Mouse (Mus musculus) hindbrain, postnatal 0 days (tissue): ENCODE data around the gene Ank. TPM values are rescaled to one million over a fixed set of nuclear protein-coding genes. Genes with fewer than 3 reads are reported as not detected.

Experiments
- ATAC-seq: fragments of 200-750 bp; cut with Nextera tagmentation; 2 replicates; pipeline ENCODE4 v1.8.0; 2017; ENCODE audit warnings: mild to moderate bottlenecking, moderate TSS enrichment, moderate library complexity
- DNase-seq: peaks from one replicate; pipeline ENCODE4 v3.0.0-alpha.2; 2015; ENCODE audit warnings: low spot score
- H3K27ac ChIP-seq: fragments of 300-500 bp; sonication (generic); 2 replicates; pipeline ENCODE4 v1.5.1; 2014; ENCODE audit warnings: mild to moderate bottlenecking
- H3K27me3 ChIP-seq: fragments of 300-500 bp; sonication (generic); 2 replicates; pipeline ENCODE4 v1.6.1; 2014; ENCODE audit warnings: low read length, mixed read lengths; ENCODE audit not compliant: insufficient read depth
- H3K36me3 ChIP-seq: fragments of 300-500 bp; sonication (generic); 2 replicates; pipeline ENCODE4 v1.6.1; 2014; ENCODE audit warnings: low read length, mixed read lengths; ENCODE audit not compliant: insufficient read depth
- H3K4me1 ChIP-seq: fragments of 300-500 bp; sonication (generic); 2 replicates; pipeline ENCODE4 v1.6.1; 2014; ENCODE audit warnings: antibody characterized with exemption, low read length, mixed read lengths; ENCODE audit not compliant: insufficient read depth
- H3K4me2 ChIP-seq: fragments of 300-500 bp; sonication (generic); 2 replicates; pipeline ENCODE4 v1.6.1; 2014; ENCODE audit warnings: low read depth, mild to moderate bottlenecking, low read length, moderate library complexity, mixed read lengths
- H3K4me3 ChIP-seq: fragments of 300-500 bp; sonication (generic); 2 replicates; pipeline ENCODE4 v1.5.1; 2014; ENCODE audit warnings: low read length
- H3K9ac ChIP-seq: fragments of 300-500 bp; sonication (generic); replicated peaks from 2 replicates; pipeline ENCODE4 v1.6.1; 2014; ENCODE audit warnings: mild to moderate bottlenecking, low read length, moderate library complexity, mixed read lengths
- H3K9me3 ChIP-seq: fragments of 300-500 bp; sonication (generic); 2 replicates; pipeline ENCODE4 v1.6.1; 2016; ENCODE audit warnings: low read length, mixed read lengths
- CTCF ChIP-seq: IDR thresholded peaks from 2 replicates; pipeline ENCODE4 v1.5.1; 2016; ENCODE audit warnings: antibody characterized with exemption, control low read depth, low read depth
- WGBS: fragments of 180-500 bp; shearing (Covaris S2); extraction: QIAGEN DNeasy Blood & Tissue Kit; methylation state at CpG from one replicate; pipeline ENCODE4 v1.1.7; 2014; 5-methylcytosine and 5-hydroxymethylcytosine counted together
- polyA plus RNA-seq: library from polyadenylated mRNA; unstranded; fragments of >200 nt; fragmentation: Nextera tagmentation; extraction: Ambion mirVana; gene quantifications from 2 replicates; pipeline ENCODE4 v1.2.1, GENCODE M21; 2015
- total RNA-seq: library from RNA; depleted of rRNA; stranded (reverse); fragments of >200 nt; gene quantifications from 2 replicates; pipeline ENCODE4 v1.2.3, GENCODE M21; 2014

Ank gene
- total and polyA plus RNA-seq, 2 experiments from 2014 or later = 18.1 to 31.1 TPM

DNA sequence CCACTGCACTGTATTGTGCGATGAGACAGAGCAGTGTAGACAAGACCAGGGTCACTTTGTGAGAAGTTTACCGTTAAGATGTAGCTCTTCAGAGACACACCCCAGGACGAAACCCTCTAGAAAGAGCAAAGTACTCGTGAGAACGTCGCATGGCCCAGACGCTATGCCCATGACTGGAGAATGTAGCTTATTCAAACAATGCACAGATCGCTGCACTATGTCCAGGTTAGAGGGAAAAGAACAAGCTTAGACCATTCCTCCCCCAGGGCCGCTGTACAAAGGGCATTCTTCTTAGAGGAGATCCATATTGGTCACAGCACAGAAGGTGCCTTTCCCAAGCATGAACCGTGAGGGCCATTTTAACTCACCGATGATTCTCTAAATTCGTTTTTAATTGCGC is 35.9 kb downstream of the Ank start:
- WGBS = 74% methylated on average over 13 of the region's 13 CpGs
- DNase-seq = no peak
- no peaks in the 10 kb centered on the region for H3K36me3 ChIP-seq
- H3K27ac ChIP-seq = no peak overlapping the region
- H3K9ac ChIP-seq = no peak overlapping the region
- no peaks in the 10 kb centered on the region for H3K27me3 ChIP-seq
- no peaks in the 10 kb centered on the region for H3K4me1 ChIP-seq
- no peak overlapping the region for H3K4me3 ChIP-seq
- H3K9me3 ChIP-seq = no peaks in the 10 kb centered on the region
- no peak for ATAC-seq
- TF ChIP-seq CTCF = no peak
- H3K4me2 ChIP-seq = no peak overlapping the region

DNA sequence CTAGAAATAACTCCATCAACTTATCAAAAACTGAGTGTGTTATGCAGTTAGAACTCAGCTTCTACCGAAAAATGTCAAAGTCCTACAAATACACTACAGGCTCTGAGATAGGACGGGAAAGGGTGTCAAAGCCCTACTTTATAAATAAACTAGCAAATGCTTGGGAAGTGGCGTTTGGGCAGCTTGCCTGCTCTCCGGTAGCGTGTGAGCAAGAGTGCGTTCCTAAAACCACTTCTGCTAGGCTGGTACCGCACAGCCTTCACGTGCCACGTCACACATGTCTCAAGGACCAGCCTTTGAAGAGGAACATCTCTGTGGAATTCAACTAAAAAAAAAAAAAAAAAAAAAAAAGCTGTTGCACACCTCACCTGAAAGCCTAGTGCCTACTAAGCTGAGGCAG is 36.7 kb downstream of the Ank start:
- WGBS = 69% methylated on average over 9 of the region's 9 CpGs
- Histone ChIP-seq H3K4me2 (no peak overlapping the region), H3K27ac (no peak overlapping the region), H3K4me3 (no peak overlapping the region), H3K4me1 (no peaks in the 10 kb centered on the region), H3K9me3 (no peaks in the 10 kb centered on the region), H3K9ac (no peak overlapping the region), H3K27me3 (no peaks in the 10 kb centered on the region), H3K36me3 (no peaks in the 10 kb centered on the region)
- ATAC-seq (no peak), DNase-seq (no peak)
- no peak for TF ChIP-seq CTCF

DNA sequence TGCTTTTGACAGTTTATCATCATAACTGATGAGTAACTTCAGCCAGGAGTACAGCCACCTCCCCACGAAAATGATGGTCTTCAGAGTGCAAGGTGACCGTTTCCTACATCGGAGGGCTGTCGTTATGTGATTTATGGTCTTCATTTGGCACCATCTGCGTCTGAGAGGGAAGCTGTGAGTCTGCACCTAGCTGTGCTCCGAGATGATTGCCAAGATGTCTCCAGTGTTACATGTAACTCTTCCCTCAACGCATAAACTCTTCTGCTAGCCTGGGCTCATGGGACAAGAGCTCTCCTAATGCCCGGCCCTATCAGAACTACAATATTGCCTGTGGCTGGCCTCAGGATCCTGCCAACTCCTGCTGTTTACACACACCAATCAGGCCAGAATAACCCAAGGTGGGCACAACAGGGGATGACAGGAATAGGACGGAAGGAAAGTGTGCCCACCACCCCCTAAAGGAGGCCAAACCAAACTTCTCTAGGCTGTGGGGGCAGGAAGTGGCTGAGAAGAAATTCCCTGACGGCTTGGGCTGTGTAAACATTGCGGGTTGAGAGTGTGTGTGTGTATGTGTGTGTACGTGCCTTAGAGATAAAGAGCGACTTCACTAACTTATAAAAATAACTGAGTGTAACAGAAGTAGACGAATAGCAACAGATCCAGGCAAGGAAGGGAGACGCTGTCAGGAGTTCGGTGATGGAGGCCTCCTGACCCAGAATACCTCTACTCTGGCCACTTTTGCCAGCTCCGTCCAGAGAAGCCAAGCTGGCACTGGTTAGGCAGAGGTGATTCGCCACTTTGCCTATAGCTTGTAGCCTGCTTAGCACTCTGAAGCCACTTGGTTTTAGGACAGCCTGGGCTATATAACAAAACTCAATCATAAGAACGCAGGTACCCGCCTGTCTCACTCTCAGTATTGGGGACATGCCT is 37.6 kb downstream of the Ank start:
- TF ChIP-seq CTCF = no peak
- Histone ChIP-seq H3K27ac (no peak overlapping the region), H3K4me1 (no peaks in the 10 kb centered on the region), H3K4me2 (no peak overlapping the region), H3K9ac (no peak overlapping the region), H3K4me3 (no peak overlapping the region), H3K36me3 (no peaks in the 10 kb centered on the region), H3K9me3 (no peaks in the 10 kb centered on the region), H3K27me3 (no peaks in the 10 kb centered on the region)
- 67% methylated on average over 20 of the region's 20 CpGs for WGBS
- DNase-seq = peak; percentile 42
- no peak for ATAC-seq

DNA sequence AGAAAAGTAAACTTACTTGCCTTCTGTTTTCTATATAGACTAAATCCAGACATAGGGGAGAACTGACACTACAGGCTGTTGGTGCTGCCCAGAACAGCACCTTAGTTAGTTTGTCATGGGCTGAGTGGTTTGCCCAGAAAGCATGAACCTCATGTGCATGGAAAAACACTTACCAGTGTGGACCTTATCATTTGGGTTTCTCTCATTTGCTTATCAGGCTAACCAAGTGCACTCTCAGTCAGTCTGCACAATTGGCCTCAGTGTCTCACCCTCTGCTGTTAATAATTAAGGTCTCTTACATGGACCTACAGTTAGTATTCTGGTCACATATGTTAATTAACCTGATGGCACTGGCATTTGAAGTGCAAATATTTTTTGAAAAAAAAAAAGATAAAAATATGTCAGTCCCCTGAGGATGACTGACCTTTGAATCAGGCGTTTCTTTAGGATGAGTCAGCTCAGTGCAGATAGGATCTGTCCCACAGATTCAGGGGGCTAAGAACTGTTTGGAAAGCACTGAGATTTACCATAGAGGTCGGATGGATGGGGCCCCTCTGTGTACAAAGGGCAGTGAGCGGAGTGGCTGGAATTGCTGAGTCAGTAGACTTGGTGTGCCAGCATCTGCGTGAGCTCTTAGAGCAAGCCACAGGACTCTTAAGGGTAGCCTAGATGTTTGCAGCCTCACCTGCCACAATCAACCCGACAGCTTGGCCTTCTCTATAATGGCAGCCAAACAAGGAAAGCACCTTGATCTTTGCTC is 39.8 kb downstream of the Ank start:
- Histone ChIP-seq H3K27ac (no peak overlapping the region), H3K36me3 (no peaks in the 10 kb centered on the region), H3K4me3 (no peak overlapping the region), H3K4me1 (no peaks in the 10 kb centered on the region), H3K27me3 (no peaks in the 10 kb centered on the region), H3K9me3 (no peaks in the 10 kb centered on the region), H3K4me2 (no peak overlapping the region), H3K9ac (no peak overlapping the region)
- no peak for TF ChIP-seq CTCF
- 75% methylated on average over 5 of the region's 5 CpGs for WGBS
- DNase-seq (no peak), ATAC-seq (no peak)

DNA sequence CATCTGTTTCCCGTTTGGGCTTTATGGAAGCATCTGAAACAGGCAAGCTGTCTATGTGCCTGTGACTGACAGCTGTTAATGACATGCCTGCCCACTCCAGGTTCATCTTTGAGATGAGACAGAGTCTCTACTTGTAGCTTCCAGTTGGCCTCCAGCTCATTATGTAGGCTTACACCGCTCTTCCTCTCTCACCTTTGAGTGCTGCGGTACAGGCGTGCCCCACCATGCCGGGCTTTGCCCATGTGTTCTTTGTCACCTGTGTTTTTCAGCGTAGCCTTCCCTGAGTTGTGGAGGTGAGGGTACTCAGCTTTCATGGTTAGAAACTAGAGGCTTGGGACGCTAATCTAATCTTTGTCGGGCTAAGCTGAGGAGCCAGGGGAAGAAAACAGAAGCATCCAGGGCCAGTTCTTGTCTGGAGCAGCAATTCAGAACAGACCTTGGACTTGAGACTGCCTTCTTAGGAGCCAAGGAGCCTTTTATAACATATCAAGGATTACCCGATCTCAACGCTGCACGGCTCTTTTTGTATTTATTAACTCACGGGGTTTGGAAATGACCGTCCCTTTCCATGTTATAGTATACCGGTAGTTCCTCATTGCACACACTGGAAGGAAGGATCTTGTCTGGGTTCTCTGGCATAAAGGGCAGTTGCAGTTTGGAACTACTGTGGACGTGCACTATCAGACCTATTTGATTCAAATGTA is 40.6 kb downstream of the Ank start:
- Histone ChIP-seq H3K27me3 (no peaks in the 10 kb centered on the region), H3K4me2 (no peak overlapping the region), H3K4me1 (no peaks in the 10 kb centered on the region), H3K9ac (no peak overlapping the region), H3K9me3 (no peaks in the 10 kb centered on the region), H3K4me3 (no peak overlapping the region), H3K27ac (no peak overlapping the region), H3K36me3 (no peaks in the 10 kb centered on the region)
- TF ChIP-seq CTCF = no peak
- ATAC-seq (no peak), DNase-seq (no peak)
- 94% methylated on average over 15 of the region's 15 CpGs for WGBS

DNA sequence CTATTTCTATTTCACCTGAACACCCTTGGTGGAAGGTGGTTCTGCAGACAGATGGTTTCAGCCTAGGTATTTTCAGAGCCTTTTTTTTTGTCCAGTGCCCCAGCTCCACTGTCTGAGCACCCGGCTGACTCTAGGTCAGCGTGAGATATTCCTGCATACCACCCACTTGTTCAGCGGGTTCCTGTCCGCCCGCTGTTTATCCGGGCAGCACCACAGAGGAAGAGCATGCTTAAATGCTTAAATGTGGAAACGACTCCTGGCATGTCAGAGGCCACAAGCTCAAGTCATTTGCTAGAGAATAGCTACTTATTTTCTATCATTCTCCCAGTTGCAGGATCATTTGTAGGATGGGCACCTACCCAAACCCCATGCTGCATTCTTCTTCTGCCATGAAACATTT is 41.7 kb downstream of the Ank start:
- no peak for ATAC-seq
- no peak overlapping the region for H3K9ac ChIP-seq
- no peaks in the 10 kb centered on the region for H3K4me1 ChIP-seq
- no peaks in the 10 kb centered on the region for H3K9me3 ChIP-seq
- no peak overlapping the region for H3K4me2 ChIP-seq
- no peak overlapping the region for H3K27ac ChIP-seq
- no peak for DNase-seq
- no peaks in the 10 kb centered on the region for H3K36me3 ChIP-seq
- WGBS = 82% methylated on average over 7 of the region's 7 CpGs
- H3K4me3 ChIP-seq = no peak overlapping the region
- no peaks in the 10 kb centered on the region for H3K27me3 ChIP-seq
- TF ChIP-seq CTCF = no peak
